Mouse (Mus musculus) embryonic facial prominence, embryonic 11.5 days (tissue): ENCODE results near the gene H1f0. TPM values are rescaled to one million over a fixed set of nuclear protein-coding genes. Genes with fewer than 3 reads are reported as not detected.

Experiments
- ATAC-seq: fragments of 200-750 bp; cut with Nextera tagmentation; replicated peaks from 2 replicates; pipeline ENCODE4 v1.8.0; 2017; ENCODE audit warnings: low read depth; ENCODE audit not compliant: insufficient number of reproducible peaks, low FRiP score, low TSS enrichment
- DNase-seq: peaks from one replicate; pipeline ENCODE4 v3.0.0-alpha.2; 2015; ENCODE audit warnings: low spot score
- H3K27ac ChIP-seq: fragments of 300-500 bp; sonication (generic); replicated peaks from 2 replicates; pipeline ENCODE4 v1.5.1; 2014; ENCODE audit warnings: mild to moderate bottlenecking, low read depth, low read length, control low read depth
- H3K27me3 ChIP-seq: fragments of 300-500 bp; sonication (generic); 2 replicates; pipeline ENCODE4 v1.6.1; 2014; ENCODE audit warnings: mild to moderate bottlenecking, low read length, moderate library complexity, mixed read lengths; ENCODE audit not compliant: control insufficient read depth, insufficient read depth
- H3K36me3 ChIP-seq: fragments of 300-500 bp; sonication (generic); replicated peaks from 2 replicates; pipeline ENCODE4 v1.6.1; 2014; ENCODE audit warnings: low read depth, mild to moderate bottlenecking, low read length, moderate library complexity, mixed read lengths; ENCODE audit not compliant: control insufficient read depth, insufficient read depth
- H3K4me1 ChIP-seq: fragments of 300-500 bp; sonication (generic); 2 replicates; pipeline ENCODE4 v1.6.1; 2014; ENCODE audit warnings: low read length, mixed read lengths; ENCODE audit not compliant: control insufficient read depth, insufficient read depth
- H3K4me2 ChIP-seq: fragments of 300-500 bp; sonication (generic); 2 replicates; pipeline ENCODE4 v1.6.1; 2014; ENCODE audit warnings: low read depth, mild to moderate bottlenecking, control low read depth, low read length, moderate library complexity
- H3K4me3 ChIP-seq: fragments of 300-500 bp; sonication (generic); 2 replicates; pipeline ENCODE4 v1.5.1; 2014; ENCODE audit warnings: low read depth, low read length, control low read depth
- H3K9ac ChIP-seq: fragments of 300-500 bp; sonication (generic); replicated peaks from 2 replicates; pipeline ENCODE4 v1.6.1; 2014; ENCODE audit warnings: mild to moderate bottlenecking, control low read depth, low read length
- H3K9me3 ChIP-seq: fragments of 300-500 bp; sonication (generic); replicated peaks from 2 replicates; pipeline ENCODE4 v1.6.1; 2016; ENCODE audit warnings: mild to moderate bottlenecking, low read length, inconsistent platforms, mixed read lengths; ENCODE audit not compliant: control insufficient read depth
- WGBS: fragments of 180-500 bp; shearing (Covaris S2); extraction: QIAGEN DNeasy Blood & Tissue Kit; methylation state at CpG from one replicate; pipeline ENCODE4 v1.1.7; 2014; 5-methylcytosine and 5-hydroxymethylcytosine counted together
- polyA plus RNA-seq: library from polyadenylated mRNA; unstranded; fragments of >200 nt; fragmentation: Nextera tagmentation; extraction: Ambion mirVana; gene quantifications from 2 replicates; pipeline ENCODE4 v1.2.1, GENCODE M21; 2014

Gene H1f0
- polyA plus RNA-seq, 1 experiment from 2014 or later = 326 TPM

GRCm38 (mm10) chr15:78998348-78998747, 29.9 kb upstream of the H1f0 start:
- ATAC-seq = no peak
- Histone ChIP-seq H3K4me2 (no peak overlapping the region), H3K4me1 (no peaks in the 10 kb centered on the region), H3K9me3 (no peaks in the 10 kb centered on the region), H3K27ac (peak overlapping the region; percentile 35; the same call in 1 of the 2 replicates), H3K27me3 (no peaks in the 10 kb centered on the region), H3K4me3 (no peak overlapping the region), H3K36me3 (peaks cover 17% of the 10 kb centered on the region), H3K9ac (no peak overlapping the region)
- peak; percentile 26 for DNase-seq
- WGBS = 62% methylated on average over 8 of the region's 8 CpGs

- Histone ChIP-seq H3K9me3 (no peaks in the 10 kb centered on the region), H3K27ac (no peak overlapping the region), H3K4me2 (no peak overlapping the region), H3K4me1 (no peaks in the 10 kb centered on the region), H3K9ac (no peak overlapping the region), H3K27me3 (no peaks in the 10 kb centered on the region), H3K36me3 (peaks cover 14% of the 10 kb centered on the region), H3K4me3 (no peak overlapping the region)
- WGBS = 81% methylated on average over 11 of the region's 11 CpGs
- ATAC-seq (no peak), DNase-seq (no peak)
Measured at GRCm38 (mm10) chr15:78999586-78999985, 28.7 kb upstream of the H1f0 start.

DNA sequence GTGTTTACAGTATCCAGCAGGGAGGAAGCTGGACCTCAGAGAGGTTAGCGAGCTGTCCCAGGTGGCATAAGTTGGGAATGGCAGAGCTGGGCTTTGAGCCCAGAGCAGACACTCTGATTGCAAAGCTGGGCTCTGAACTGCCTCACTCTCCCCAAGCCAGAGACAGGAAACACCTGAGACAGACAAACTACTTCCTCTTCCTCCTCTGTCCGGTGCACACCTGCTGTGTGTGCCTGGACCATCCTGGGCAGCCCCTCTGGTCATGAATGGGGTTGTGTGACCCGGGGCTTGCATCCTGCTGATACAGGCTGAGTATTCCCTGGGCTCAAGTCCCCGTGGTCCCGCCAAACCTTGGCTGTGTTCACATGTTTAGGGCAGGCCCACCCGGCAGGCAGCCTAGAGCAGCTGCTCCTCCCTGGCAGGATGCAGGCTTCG, 27.9 kb upstream of the H1f0 start:
- no peak overlapping the region for H3K9ac ChIP-seq
- ATAC-seq = no peak
- H3K4me1 ChIP-seq = no peaks in the 10 kb centered on the region
- H3K27me3 ChIP-seq = no peaks in the 10 kb centered on the region
- 85% methylated on average over 7 of the region's 7 CpGs for WGBS
- no peak overlapping the region for H3K4me2 ChIP-seq
- no peak overlapping the region for H3K4me3 ChIP-seq
- H3K36me3 ChIP-seq = peaks cover 11% of the 10 kb centered on the region
- DNase-seq = no peak
- H3K27ac ChIP-seq = no peak overlapping the region
- no peaks in the 10 kb centered on the region for H3K9me3 ChIP-seq

- peaks cover 11% of the 10 kb centered on the region for H3K36me3 ChIP-seq
- H3K9ac ChIP-seq = no peak overlapping the region
- H3K27me3 ChIP-seq = no peaks in the 10 kb centered on the region
- no peak overlapping the region for H3K4me2 ChIP-seq
- no peaks in the 10 kb centered on the region for H3K4me1 ChIP-seq
- no peak overlapping the region for H3K27ac ChIP-seq
- no peaks in the 10 kb centered on the region for H3K9me3 ChIP-seq
- 89% methylated on average over 5 of the region's 5 CpGs for WGBS
- H3K4me3 ChIP-seq = no peak overlapping the region
- ATAC-seq (no peak), DNase-seq (no peak)
Measured at GRCm38 (mm10) chr15:79001559-79001958, 26.7 kb upstream of the H1f0 start.

DNA sequence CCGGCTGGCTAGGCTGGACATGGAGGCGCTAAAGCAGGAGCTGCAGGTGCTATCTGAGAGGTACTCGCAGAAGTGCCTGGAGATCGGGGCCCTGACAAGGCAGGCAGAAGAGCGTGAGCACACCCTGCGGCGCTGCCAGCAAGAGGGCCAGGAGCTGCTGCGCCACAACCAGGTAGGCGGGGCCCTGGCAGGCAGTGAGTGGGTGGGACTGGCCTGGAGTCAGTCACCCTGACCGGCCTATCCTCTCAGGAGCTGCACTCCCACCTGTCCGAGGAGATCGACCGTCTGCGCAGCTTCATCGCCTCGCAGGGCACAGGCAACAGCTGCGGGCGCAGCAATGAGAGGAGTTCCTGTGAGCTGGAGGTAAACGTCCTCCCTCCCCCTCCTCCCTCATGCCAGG, 26.2 kb upstream of the H1f0 start:
- WGBS = 52% methylated on average over 19 of the region's 19 CpGs
- no peak for DNase-seq
- ATAC-seq = no peak
- Histone ChIP-seq H3K4me2 (no peak overlapping the region), H3K36me3 (peaks cover 11% of the 10 kb centered on the region), H3K27me3 (no peaks in the 10 kb centered on the region), H3K9ac (no peak overlapping the region), H3K4me3 (no peak overlapping the region), H3K9me3 (no peaks in the 10 kb centered on the region), H3K4me1 (no peaks in the 10 kb centered on the region), H3K27ac (no peak overlapping the region)

DNA sequence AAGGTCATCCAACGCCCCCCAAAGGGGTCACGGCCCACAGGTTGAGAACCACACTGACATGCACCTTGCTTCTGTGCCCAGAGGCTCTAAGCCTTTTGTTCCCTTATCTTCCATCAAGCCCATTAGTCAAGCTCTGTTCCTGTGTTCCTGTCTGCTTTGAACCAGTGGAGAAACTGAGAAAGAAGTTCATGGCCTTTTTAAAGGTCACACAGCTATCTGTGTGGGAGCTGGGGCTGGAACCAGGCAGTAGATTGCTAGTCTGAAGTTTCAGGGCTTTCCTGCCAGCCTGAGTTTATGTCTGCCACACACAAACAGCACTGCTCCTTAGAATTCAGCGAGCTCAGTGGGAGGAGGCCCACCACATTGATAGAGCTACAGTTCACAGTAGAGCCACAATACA, 25.2 kb upstream of the H1f0 start:
- Histone ChIP-seq H3K4me3 (no peak overlapping the region), H3K4me1 (no peaks in the 10 kb centered on the region), H3K4me2 (no peak overlapping the region), H3K27me3 (no peaks in the 10 kb centered on the region), H3K36me3 (peaks cover 11% of the 10 kb centered on the region), H3K27ac (no peak overlapping the region), H3K9me3 (no peaks in the 10 kb centered on the region), H3K9ac (no peak overlapping the region)
- ATAC-seq = no peak
- 83% methylated on average over 3 of the region's 3 CpGs for WGBS
- DNase-seq = no peak

- no peak overlapping the region for H3K4me3 ChIP-seq
- H3K4me2 ChIP-seq = no peak overlapping the region
- H3K9me3 ChIP-seq = no peaks in the 10 kb centered on the region
- H3K36me3 ChIP-seq = peaks cover 11% of the 10 kb centered on the region
- H3K27ac ChIP-seq = no peak overlapping the region
- H3K4me1 ChIP-seq = no peaks in the 10 kb centered on the region
- WGBS = 87% methylated on average over 9 of the region's 9 CpGs
- no peaks in the 10 kb centered on the region for H3K27me3 ChIP-seq
- no peak for ATAC-seq
- H3K9ac ChIP-seq = no peak overlapping the region
- DNase-seq = no peak
Measured at GRCm38 (mm10) chr15:79005581-79005980, 22.7 kb upstream of the H1f0 start.

GRCm38 (mm10) chr15:79006638-79007037, 21.6 kb upstream of the H1f0 start:
- no peak for ATAC-seq
- WGBS = 81% methylated on average over 3 of the region's 3 CpGs
- no peak overlapping the region for H3K4me3 ChIP-seq
- H3K4me2 ChIP-seq = no peak overlapping the region
- H3K36me3 ChIP-seq = peaks cover 8% of the 10 kb centered on the region
- no peak overlapping the region for H3K9ac ChIP-seq
- no peaks in the 10 kb centered on the region for H3K27me3 ChIP-seq
- H3K9me3 ChIP-seq = no peaks in the 10 kb centered on the region
- no peak for DNase-seq
- H3K27ac ChIP-seq = no peak overlapping the region
- H3K4me1 ChIP-seq = no peaks in the 10 kb centered on the region
